Mouse (Mus musculus) gastrocnemius, adult 8-10 months (tissue): ENCODE results near the gene Atg4b. TPM values are rescaled to one million over a fixed set of nuclear protein-coding genes. Genes with fewer than 3 reads are reported as not detected.
"Not testable (repeated sequence)": the region's sequence is repeated elsewhere in the genome, so short reads cannot be mapped to it uniquely, and the experiment has no call there.

Experiments
- DNase-seq, 2 experiments: peaks; one replicate each; pipeline ENCODE4 v3.0.0; 2022; ENCODE audit warnings: low spot score in 2 of 2
- total RNA-seq, 4 experiments: library from RNA; stranded (reverse); gene quantifications; 2 replicates each; pipeline ENCODE4 v1.2.4; 2022

The Atg4b gene
- total RNA-seq, 4 experiments from 2014 or later, result 26.7 to 33.4 (median 29.2) TPM

DNA sequence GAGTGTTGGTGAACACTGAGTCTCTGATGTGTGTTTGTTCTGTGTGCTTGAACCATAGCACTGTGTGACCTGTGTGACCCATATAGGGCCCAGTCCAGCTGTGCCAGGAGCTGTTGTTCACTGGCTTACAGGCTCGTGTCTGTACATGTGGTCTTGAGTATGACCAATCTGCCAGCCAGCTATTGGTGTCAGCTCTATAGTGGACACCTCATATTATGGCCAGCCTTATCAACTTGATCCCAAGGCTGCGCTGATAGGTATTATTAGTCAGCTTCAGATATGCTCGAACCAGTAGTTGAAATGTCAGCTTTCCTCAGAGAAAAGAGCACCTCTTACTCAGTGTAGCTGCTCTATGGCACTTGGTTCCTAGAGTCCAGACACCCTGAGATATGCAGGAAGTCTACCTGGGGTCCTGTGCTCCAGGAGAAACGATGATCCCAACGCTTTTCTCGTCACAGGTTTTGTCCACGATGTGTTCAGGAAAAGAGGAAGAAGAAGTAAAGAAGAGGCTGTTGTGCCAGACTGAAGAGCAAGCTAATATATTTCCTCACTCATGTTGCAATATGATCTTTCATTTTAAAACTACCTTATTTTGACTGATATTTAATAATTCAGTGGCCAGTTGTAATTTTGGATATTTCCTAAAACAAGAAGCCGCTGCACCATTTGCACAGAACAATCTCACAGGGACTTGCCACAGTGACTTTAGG is 66.7 kb downstream of the Atg4b start:
- DNase-seq, result no peak

DNA sequence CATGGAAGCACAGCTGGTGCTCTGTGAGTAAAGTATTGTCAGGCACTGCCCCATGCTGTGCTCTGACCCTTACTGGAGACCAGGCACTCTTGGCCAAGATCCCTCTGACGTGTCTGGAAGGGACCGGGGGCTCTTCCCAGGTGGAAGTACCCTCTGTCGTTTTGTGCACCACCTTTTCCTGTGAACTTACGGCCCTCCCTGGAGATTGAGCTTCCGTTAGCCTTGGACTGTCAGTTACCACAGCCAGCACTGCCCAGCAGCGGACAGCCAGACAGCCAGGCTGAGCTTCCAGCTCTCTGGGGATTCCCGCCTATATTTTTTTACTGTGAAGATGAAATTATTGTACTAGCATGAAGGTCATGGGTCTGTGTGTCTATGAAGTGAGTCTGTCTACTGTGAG is 67.4 kb downstream of the Atg4b start:
- DNase-seq, result no peak

DNA sequence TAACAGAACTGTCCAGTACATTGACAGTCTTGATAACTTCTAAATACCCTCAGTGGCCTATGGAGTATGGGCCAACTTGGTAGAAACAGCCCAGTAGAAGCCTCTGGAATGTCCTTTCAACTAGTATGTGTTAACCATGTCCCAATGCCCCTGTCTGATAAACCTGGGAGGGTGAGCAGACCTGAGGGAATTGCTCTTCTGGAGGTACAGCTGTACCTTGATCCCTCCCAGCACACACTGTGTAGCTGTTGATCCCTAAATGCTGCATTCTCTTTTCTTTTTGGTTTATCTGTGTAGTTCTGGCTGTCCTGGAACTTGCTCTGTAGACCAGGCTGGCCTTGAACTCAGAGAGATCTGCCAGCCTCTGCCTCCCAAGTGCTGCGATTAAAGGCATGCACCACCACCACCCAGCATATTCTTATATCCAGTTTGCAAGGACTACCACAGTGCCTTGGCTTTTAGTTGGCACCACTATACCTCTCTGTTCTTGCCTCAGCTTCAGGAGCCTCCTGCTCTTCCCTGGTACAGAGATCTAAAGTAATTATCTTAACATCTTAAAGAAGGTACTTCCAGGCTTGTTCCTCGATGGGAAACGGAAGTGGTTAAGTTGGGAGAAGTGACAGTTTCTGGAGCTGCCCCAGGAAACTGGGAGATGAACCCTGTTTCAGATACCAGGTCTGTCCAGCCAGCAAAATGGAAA is 72.6 kb downstream of the Atg4b start:
- DNase-seq, result no peak

DNA sequence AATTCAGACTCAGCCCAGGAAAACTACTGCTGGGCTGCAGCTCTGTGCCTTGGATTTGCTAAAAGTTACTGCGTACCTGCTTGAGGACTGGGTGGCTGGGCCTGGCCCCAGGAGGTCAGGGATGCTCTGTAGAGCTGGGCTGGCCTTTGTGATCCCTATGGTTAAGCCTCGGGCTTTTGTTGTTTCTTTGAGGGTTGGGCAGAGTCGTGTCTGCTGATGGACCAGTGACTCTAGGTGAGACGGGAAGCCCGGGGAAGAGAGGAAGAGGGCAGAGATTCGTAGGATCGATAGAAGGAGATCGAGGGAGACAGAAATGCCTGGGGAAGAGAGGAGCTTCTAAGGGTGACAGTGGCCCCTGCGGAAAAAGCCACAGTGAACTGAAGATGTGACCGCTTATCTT is 73.3 kb downstream of the Atg4b start, which contains the start of gene D2hgdh:
Gene D2hgdh (plus strand): TSS at position 301 of the 400 bp plus-strand sequence.
- no peak for DNase-seq

DNA sequence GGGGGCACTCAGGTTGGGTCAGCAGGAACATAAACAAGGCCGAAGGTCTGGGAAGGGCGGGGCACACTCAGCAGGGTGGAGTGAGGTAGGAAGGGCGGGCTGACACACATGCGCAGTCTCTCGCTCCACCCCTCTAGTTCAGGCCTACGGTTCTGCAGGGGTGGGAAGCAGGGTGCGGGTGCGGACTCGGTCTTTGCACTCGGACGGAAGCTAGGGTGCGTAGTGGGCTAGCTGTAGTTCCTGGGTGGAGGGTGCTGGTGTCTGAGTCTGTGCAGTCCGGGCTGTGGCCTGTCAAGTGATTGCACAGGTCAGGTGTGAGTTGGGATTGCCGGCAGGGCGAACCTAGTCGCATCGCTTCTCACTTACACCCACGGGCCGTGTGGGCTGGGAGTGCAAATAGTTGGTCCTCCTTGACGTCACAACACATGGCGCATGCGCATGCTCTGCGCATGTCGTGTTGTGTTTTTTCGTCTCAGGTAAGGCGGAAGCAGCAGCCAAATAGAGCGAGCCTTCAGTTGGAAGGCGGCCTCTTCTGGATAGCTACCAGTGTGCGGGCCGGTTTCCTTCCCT is 73.9 kb downstream of the Atg4b start:
- DNase-seq, result peak; percentile 93 to 95

DNA sequence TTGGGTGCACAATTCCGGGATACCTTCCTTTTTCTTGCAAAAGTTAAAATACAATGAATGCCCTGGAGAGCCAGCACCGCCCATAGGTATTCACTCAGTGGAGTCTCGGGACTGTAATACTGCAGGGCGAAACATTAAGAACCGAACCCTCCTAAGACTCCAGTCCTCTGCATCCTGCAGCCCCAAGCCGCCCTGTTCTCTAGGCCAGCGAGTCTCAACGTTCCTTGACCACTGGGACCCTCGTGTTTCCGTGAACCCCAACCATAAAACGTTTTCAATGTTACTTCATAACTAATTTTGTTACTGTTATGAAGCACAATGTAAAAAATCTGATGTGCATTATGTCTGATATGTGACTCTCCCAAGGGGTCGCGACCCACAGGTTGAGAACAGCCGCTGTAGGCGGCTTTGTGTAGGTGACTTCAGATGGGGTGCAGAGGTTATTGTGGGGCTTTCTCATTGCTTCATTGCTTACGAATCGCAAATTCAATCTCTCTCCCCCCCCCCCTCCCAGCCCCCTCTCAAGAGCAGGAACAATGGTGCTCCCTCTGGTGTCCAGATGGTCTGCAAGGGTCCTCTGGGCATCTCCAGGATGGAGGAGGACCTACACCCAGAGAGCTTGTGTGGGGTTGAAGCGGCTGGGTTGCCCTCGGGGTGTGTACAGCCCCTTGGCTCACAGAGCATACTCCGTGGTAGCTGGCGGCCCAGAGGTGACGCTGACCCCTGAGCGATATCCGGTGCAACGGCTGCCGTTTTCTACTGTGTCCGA is 74.7 kb downstream of the Atg4b start:
- no peak for DNase-seq

DNA sequence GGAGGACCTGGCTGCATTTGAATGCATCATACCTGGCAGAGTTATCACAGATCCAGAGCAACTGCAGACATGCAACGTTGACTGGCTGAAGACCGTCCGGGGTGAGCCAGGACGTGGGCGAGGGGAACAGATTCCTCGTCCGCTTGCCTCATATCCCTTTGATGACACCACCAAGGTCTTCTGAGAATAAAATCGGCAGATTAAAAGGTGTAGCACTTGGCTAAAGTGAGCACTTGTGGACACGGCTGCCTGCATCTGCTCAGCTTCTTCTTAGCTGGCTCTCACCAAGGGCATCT is 75.2 kb downstream of the Atg4b start:
- no peak for DNase-seq

DNA sequence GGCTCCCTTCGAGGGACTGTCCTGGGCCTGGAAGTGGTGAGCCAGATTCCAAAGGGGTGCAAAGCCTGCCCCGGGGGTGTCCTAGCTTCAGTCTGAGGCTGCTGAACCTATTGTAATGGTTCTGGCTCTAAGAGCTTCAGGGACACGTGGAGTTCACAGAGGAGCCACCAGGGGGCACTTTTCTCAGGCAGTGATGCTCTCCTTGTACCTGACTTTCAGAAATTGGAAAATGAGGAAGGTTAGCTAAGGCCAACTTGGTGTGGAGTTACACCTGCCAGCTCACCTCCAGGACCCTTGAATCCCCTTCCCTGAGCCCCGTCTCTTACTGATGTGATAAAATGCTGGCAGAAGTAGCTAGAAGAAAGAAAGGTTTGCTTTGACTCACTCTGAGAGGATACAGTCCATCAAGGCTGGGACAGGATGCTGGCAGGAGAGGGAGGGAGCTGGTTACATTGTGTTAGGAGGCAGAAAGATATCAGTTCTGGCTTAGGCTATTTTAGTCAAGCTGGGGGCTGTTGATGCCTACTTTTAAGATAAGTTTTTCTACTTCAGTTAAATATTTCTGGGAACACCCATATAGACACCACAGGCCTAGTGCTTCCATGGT is 81.6 kb downstream of the Atg4b start:
- not testable (repeated sequence) for DNase-seq

DNA sequence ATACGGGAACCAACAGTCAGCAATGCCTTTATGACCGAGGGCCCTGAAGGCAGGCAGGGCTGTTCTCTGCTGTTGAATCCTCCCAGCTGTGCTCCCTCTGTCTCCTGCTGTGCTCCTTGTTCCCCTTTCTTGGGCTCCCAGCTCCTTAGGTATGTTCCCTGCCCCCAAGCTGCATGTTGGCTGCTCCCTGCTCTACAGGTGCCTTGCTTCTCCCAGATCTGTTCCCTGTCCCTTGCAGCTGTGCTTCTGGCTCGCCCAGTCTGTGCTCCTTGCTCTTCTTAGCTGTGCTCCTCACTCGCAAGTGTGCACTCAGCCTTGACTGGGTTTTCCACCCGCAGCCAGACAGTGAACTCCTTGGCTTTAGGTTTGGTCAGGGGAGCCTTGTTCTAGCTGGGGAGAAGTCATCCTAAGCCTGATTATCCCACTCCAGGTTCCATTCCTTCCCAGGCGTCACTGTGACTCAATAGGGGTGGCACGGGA is 83.4 kb downstream of the Atg4b start:
- no peak for DNase-seq

DNA sequence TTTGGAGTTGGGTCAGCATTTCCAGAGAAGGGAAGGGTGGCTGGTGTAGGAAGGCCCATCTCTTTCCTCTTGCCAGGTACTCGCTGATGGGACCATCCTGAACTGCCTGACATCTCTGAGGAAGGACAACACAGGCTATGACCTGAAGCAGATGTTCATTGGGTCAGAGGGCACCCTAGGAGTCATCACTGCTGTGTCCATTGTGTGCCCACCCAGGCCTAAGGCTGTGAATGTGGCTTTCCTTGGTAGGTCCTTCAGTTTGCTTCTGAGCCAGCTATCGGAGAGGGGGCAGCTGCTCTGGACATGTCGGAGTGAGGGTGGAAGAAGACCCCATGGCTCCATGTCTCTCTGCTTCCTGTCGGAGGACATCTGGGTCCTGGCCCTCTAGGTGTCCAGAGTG is 83.9 kb downstream of the Atg4b start:
- DNase-seq, result no peak

DNA sequence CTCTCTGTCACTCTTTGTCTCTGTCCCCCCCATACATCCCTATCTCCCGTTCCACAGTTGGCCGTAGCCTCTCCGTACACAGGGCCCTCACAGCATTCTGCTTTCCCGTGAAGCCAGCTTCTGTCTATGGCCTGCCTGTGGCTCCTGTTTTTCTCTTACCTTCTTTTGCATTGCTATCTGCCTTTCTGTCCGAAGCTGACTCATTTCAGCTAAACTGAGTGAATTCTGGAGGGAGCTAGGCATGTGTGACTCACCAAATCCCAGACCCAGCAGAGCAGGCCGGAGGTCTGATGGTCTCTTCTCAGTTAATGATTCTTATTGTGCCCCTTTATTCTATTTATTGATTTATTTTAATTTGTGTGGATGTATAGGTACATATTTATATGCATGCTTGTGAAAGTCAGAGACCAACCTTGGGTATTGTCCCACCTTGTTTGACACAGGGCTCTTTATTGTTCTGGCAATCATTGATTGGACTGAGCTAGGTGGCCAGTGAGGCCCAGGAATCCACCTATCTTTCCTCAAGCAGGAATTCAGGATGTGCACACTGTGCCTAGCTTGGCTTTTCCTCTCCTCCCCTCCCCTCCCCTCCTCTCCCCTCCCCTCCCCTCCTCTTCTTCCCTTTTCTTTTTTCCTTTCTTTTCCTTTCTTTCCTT is 84.7 kb downstream of the Atg4b start:
- no peak for DNase-seq

DNA sequence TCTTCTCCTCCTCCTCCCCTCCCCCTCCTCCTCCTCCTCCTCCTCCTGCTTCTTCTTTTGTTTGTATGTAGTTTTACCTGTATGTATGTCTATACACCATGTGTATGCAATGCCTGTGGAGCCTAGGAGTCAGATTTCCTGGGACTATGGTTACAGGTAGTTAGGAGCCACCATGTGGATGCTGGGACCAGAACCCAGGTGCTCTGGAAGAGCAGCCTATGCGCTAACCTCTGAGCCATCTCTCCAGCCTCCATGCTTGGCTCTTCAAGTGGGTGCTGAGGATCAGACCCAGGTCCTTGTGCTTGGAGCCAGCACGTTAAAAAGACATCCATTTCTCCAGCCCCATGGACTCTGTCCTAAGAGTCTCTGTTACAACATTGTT is 85.2 kb downstream of the Atg4b start:
- no peak for DNase-seq

DNA sequence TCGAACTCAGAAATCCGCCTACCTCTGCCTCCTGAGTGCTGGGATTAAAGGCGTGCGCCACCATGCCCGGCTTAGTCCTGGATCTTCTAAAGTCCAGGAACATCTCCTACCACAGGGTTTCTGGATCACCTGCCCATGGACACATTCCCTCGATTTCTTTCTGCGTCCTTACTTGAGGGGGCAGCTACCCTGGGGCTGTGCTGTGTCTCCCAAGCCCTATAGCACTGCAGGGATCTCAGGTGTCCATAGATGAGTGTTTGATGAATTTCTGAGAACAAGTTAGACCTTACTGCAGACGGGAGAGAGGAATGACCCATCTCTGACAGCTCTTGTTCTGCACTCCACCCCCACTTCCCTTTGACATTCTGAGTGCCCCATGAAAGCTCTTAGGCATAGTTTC is 86.0 kb downstream of the Atg4b start:
- no peak for DNase-seq

DNA sequence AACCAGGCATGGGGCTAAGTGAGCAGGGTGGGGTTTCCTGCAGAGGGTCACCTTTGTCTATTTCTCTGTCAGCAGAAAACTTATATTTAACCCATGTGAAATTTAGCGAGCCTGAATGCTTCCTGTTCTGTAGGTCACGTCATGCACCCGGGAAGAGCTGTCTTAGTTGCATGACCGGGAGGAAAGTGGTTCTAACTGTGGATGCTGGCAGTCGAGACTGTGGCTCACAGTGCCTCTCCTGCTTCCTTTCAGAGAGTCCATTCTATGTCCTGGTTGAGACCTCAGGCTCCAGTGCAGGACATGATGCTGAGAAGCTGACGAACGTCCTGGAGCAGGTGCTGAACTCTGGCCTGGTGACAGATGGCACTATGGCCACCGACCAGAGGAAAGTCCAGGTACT is 87.3 kb downstream of the Atg4b start:
- not testable (repeated sequence) for DNase-seq

Other genes starting within 250 kb of the Atg4b start
- gene Farp2, start 239.4 kb upstream of the Atg4b start, total RNA-seq, result 10 to 100 TPM; 12.9 to 16.0 (median 15.2) TPM
- gene Stk25, start 92.8 kb upstream of the Atg4b start, total RNA-seq, result 100 to 1,000 TPM in 2 of 4 experiments, 10 to 100 TPM in 2; 89.9 to 104 (median 96.5) TPM
- gene Bok, start 65.8 kb upstream of the Atg4b start, total RNA-seq, result 1 to 10 TPM in 3 of 4 experiments, under 1 TPM in 1; 0.41 to 1.2 (median 1.0) TPM
- 100 to 1,000 TPM in 1 of 4 experiments, 10 to 100 TPM in 3; 66.2 to 113 (median 91.9) TPM for gene Thap4, start 3.4 kb downstream of the Atg4b start, total RNA-seq
- gene Dtymk, start 50.4 kb downstream of the Atg4b start, total RNA-seq, result 10 to 100 TPM; 14.8 to 17.3 (median 16.1) TPM
- gene Ing5, start 52.5 kb downstream of the Atg4b start, total RNA-seq, result 1 to 10 TPM; 3.7 to 6.6 (median 4.0) TPM
- 10 to 100 TPM; 22.7 to 25.0 (median 24.4) TPM for gene D2hgdh, start 73.4 kb downstream of the Atg4b start, total RNA-seq
- gene Gal3st2, start 109.8 kb downstream of the Atg4b start, total RNA-seq, result not detected
- under 1 TPM in 2 of 4 experiments, not detected in 2; 0.12 to 0.16 TPM for gene Gal3st2b, start 166.8 kb downstream of the Atg4b start, total RNA-seq
- gene Gal3st2c, start 239.0 kb downstream of the Atg4b start, total RNA-seq, result under 1 TPM in 2 of 4 experiments, not detected in 2; 0.02 to 0.04 TPM